Mouse (Mus musculus) natural killer cell, adult 2 months (primary cell): ENCODE measurements around the gene Mob3a.

Experiments
- DNase-seq, 2 experiments: peaks; one replicate each; pipeline ENCODE4 v3.0.0; 2022; ENCODE audit warnings: low spot score in 2 of 2

The Mob3a gene

DNA sequence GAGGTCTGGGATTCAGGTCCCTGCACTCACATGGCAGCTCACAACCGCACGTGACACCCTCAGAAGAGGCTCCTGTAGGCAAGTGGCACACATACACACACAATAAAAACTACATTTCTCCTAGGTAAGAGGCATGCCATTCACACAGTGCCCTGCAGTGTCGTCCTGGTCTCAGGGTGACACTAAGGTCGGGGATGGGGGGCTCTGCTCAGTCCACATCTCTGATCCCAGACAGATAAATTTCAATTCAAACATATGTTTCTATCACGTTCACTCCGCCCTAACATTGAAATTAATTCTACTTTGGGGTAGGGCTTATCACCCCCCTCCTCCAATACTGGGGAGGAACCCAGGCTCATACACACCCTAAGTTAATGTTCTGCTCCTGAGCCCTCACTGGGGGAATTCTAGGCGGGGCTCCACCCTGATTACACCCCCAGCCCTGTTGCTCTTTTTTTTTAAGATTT lies 1.7 kb downstream of the Mob3a start:
- DNase-seq: no peak

- no peak for DNase-seq
Observed at GRCm38 (mm10) chr10:80698605-80699004, 3.2 kb downstream of the Mob3a start.

DNA sequence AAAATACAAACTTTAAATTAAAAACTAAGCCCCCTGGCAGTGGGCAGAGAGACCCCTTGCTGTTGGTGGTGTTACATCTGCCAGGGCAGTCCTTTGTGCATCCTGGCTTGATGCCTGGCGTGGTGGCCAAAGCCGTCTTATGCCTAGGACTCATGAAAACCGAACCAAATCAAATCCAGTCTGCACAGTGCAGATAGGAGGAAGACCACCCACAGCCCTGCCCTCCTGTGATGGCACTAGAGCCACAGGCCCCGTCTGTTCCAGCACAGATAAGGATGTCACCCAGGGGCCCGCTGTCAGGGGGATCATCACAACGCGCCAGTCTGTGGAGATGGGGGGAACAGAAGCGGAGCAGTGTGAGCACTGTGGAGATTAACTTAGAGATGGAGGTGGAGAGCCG lies 4.0 kb downstream of the Mob3a start:
- no peak for DNase-seq

GRCm38 (mm10) chr10:80697393-80697787 lies 4.4 kb downstream of the Mob3a start:
- no peak for DNase-seq

- DNase-seq: peak in 1 of 2 experiments; percentile 45
Observed at GRCm38 (mm10) chr10:80696502-80697392, 5.0 kb downstream of the Mob3a start.

DNA sequence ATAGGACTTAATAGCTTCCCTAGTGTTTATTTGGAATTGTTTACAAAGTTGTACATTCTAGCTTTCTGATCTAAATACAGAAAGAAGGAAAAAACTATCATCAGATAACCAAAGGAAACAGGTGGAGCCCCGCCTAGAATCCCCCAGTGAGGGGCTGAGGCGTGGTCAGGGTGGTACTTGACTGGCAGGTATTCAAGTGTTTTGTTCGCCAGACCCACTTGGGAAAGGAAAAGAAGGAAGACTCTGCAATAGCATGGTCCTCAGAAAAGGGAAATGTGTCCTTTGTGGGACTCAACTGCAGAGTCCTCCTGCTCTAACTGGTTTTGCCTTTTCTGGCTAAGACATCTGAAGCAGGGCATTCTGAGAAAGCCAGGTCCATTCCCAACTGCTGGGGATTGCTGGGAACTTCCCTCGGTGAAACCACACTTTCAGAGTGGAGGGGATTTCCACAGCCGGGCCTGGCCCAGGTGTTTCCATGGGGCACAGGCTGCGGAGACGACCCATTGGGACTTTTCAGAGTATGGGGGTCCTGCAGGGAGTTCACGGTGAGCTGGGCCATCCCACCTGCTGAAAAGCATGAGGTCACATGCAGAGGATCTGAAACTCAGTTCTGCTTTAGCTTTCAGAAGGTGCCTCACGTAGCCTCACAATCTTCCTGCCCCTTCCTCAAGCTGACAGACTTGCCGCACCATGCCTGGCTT lies 5.8 kb downstream of the Mob3a start:
- peak; percentile 53 to 61 for DNase-seq

DNA sequence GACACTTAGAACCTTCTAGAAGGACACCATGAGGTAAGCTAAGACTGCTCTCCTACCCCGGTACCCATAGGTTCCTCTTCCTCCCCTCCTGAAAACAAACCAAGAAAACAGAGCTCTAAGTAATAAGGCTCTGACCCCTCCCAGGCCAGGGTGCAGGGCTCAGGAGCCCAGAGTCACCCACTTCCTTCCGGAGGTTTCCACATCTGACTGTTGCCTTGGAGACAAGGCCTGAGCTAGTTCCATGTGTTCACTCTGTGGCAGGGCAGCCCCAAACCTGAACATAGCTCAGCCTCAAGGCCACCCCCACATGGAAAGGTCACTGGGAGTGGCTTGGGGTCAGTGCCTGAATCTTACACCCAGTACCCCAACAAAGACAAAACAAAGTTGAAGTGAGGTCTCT lies 6.6 kb downstream of the Mob3a start:
- peak; percentile 90 to 91 for DNase-seq

DNA sequence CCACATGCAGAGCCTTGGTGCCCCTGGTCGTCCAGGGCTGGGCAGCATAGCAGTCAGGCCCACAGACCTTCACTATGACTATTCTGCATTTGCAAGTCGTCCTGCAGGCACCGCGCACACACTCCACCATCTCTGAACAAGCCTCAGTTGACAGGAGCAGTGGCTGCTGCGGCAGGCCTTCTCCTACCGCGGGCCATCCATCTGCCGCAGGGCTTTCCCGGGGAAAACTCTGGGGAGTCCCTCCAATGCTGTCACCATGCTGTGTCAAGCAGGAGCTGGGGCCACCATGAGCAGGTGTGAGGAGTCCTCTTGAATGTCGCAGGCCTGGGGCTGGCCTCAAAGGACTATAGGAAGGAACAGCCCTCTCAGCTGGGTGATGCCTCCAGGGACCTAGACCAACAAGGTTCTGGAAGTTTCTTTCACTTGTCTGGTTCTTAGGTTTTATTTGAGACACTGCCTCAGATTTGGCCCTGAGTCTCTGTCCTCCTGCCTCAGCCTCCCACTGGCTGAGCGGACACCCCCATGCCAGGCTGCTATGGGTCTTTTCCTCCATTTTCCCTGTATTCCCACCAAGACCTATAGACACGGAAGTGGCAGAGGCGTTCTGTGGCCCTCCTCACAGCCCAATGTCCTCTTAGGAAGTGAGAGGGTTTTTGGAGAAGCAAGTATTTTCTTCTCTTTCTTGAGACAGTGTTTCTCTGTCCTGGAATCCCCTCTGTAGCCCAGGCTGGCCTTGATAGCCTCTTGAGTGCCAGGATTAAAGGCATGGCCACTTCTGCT lies 7.4 kb downstream of the Mob3a start:
- DNase-seq: no peak

GRCm38 (mm10) chr10:80693401-80694045 lies 8.3 kb downstream of the Mob3a start:
- peak; percentile 73 to 85 for DNase-seq

DNA sequence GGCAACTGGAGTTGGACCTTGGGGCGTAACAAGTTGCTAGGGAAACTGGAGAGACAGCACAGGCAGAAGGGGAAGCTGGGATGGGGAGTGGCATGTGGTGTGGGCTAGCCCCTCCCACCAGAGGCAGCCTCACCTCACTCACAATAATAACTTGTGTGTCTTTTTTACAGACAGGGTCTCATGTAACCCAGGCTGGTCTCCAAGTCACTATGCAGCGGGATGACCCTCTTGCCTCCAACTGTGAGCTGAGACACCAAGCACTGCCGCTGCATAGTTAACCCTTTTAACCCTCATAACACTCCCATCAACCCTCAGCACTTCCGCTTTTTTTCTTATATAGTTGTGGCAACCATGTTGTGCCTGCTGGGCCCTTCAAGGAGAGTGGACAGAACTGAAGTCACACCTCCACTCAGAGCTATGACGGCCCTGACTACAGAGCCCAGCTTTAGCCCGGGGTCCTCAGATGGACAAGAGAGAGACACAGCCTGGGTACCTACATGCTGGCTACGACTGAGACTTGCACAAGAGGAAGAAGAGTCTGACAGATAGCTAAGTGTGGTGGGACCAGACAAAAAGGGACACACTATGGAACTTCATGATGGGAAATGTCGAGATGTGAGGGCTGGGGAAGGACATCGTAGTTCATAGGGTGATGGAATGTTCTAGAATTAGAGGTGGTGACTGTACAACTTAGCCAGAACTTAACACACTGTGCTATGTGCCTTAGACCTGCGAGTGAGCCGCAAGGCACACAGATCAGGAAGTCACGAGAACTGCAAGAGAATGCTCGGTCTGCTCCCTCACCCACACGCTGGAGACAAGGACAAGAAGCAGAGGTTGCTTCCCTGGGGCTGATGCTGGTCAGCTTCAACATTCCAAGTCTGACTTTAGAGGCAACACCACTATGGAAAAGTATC lies 9.3 kb downstream of the Mob3a start:
- DNase-seq: peak in 1 of 2 experiments; percentile 57

DNA sequence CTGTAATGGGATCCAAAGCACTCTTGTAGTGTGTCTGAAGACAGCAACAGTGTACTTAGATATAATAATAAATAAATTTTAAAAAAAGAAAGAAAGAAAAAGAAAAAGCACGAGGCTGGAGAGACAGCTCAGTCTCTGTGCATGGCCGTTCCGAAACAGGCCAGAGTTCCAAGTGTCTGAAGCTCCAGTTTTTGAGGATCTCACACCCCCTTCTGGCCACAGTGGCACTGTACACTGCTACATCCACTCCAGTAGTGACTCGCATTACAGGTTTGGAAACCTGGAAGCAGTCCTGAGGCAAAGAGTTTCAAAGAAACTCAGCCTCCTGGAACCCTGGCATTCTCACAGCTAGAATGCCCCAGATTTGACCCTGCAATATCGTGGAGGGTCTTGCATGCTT lies 13.9 kb downstream of the Mob3a start:
- peak; percentile 49 to 73 for DNase-seq

DNA sequence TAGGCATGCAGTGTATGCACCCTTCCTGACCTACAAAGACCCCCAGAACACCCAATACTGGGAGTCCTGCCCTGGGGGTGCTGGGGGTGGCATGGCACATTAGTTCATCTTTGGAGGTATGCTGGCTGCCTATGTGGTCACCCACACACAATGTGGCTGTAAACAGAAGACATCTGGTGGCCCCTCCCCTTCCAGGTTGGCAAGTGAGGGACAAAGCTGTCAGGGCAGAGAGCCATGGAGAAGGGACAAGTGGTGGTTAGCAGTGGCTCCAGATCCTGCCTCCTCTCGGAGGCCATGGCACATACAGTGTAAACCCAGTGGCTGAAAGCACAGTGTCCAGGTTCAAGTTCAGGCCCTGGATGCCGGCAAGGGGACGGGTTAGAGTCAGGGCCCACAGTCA lies 15.2 kb downstream of the Mob3a start:
- no peak for DNase-seq

- no peak for DNase-seq
Observed at GRCm38 (mm10) chr10:80684984-80685383, 16.8 kb downstream of the Mob3a start.

DNA sequence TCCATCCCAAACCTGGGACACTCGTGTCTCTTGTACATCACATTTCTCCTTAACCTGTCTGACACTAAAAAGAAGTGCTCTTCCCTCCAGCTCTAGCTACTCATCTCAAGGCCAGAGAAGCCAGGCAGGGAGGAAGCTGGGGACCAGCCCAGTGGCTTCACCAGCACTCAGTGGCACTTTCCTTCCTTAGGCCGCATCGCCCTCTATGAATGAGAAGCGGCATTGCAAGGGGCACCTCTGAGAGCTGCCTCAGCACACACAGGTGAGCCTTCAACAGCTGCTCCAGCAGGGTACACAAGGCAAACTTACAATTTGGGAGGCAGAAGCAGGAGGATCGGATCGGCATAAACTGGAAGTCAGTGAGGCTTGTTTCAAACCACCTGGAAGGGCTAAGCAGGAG lies 17.6 kb downstream of the Mob3a start:
- DNase-seq: peak; percentile 73 to 83

GRCm38 (mm10) chr10:80683647-80684046 lies 18.1 kb downstream of the Mob3a start:
- no peak for DNase-seq

GRCm38 (mm10) chr10:80682003-80682402 lies 19.8 kb downstream of the Mob3a start:
- DNase-seq: peak; percentile 78 to 80

- DNase-seq: no peak
Observed at GRCm38 (mm10) chr10:80680260-80680696, 21.5 kb downstream of the Mob3a start.

GRCm38 (mm10) chr10:80679556-80680259 lies 22.1 kb downstream of the Mob3a start:
- DNase-seq: no peak

DNA sequence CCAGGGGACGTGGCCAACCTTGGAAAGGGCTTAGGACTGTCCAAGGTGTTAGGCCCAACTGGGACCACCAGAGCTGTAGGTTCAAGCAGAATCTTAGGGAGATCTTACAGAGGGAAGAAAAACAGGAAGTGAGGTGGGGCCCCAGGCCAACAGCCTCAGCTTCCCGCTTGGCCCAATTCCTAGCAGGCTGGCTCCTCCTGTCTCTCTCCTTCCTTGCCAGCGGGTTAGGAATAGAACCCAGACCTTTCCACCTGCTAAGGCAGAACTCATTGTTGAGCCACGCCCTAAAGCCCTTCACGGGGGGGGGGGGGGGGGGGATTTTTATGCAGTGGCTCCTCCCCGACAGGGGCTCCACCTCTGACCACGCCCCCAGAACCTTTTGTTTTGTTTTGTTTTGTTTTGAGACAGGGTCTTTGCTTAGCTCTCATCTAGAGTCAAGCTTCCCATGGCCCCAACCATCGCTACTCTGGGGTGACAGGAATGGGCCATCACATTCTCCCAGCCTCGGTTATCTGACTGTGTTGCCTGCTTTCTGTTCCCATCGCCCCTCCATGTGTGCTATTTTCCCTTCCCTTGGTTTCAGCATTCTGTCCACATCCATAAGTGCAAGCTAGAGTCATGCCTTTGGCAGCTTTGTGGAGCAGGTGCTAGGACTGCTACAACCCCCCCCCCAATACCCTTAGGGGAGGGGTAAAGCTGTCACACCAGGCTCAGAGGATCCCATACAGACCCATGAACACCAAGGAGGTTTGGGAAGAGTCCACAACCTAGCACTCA lies 23.0 kb downstream of the Mob3a start:
- no peak for DNase-seq
